Mouse (Mus musculus) heart, postnatal 4 days (tissue): ENCODE data around the gene 4921507P07Rik. TPM values are rescaled to one million over a fixed set of nuclear protein-coding genes. Genes with fewer than 3 reads are reported as not detected.
"Not testable (repeated sequence)": the region's sequence is repeated elsewhere in the genome, so short reads cannot be mapped to it uniquely, and the experiment has no call there.

ENCODE experiments used
- DNase-seq: peaks from one replicate; pipeline ENCODE4 v3.0.0; 2021
- microRNA-seq, 2 experiments: library from miRNA; unstranded; fragments of <30 nt; microRNA quantifications; one replicate each; pipeline ENCODE4 v1.2.0; 2021 to 2022
- total RNA-seq, 2 experiments: library from RNA; stranded (reverse); gene quantifications; 2 replicates each; pipeline ENCODE4 v1.2.3; 2021

4921507P07Rik gene
- total RNA-seq, 2 experiments from 2014 or later, result 0.36 to 0.55 TPM

- DNase-seq, result no peak
Observed at GRCm38 (mm10) chr6:50557566-50557965, 38.9 kb downstream of the 4921507P07Rik start.

- DNase-seq, result not testable (repeated sequence)
Observed at GRCm38 (mm10) chr6:50554223-50554622, 42.2 kb downstream of the 4921507P07Rik start.

- no peak for DNase-seq
Observed at GRCm38 (mm10) chr6:50552881-50553518, 43.4 kb downstream of the 4921507P07Rik start.

GRCm38 (mm10) chr6:50549791-50550190, 46.6 kb downstream of the 4921507P07Rik start:
- DNase-seq, result no peak

GRCm38 (mm10) chr6:50549051-50549450, 47.4 kb downstream of the 4921507P07Rik start:
- DNase-seq, result no peak

GRCm38 (mm10) chr6:50545412-50546043, 50.9 kb downstream of the 4921507P07Rik start:
- DNase-seq, result peak; percentile 37

- no peak for DNase-seq
Observed at GRCm38 (mm10) chr6:50542535-50542934, 53.9 kb downstream of the 4921507P07Rik start.

- no peak for DNase-seq
Observed at GRCm38 (mm10) chr6:50539641-50540040, 56.8 kb downstream of the 4921507P07Rik start.

GRCm38 (mm10) chr6:50536461-50536892, 60.0 kb downstream of the 4921507P07Rik start:
- peak; percentile 88 for DNase-seq

GRCm38 (mm10) chr6:50535346-50535745, 61.1 kb downstream of the 4921507P07Rik start:
- DNase-seq, result no peak

GRCm38 (mm10) chr6:50531920-50532319, 64.5 kb downstream of the 4921507P07Rik start:
- DNase-seq, result no peak

- DNase-seq, result no peak
Observed at GRCm38 (mm10) chr6:50531003-50531402, 65.4 kb downstream of the 4921507P07Rik start.

- DNase-seq, result no peak
Observed at GRCm38 (mm10) chr6:50529194-50529593, 67.2 kb downstream of the 4921507P07Rik start.

- no peak for DNase-seq
Observed at GRCm38 (mm10) chr6:50527416-50527815, 69.0 kb downstream of the 4921507P07Rik start.

- peak; percentile 84 for DNase-seq
Observed at GRCm38 (mm10) chr6:50526597-50527024, 69.8 kb downstream of the 4921507P07Rik start.

- no peak for DNase-seq
Observed at GRCm38 (mm10) chr6:50525846-50526245, 70.6 kb downstream of the 4921507P07Rik start.

GRCm38 (mm10) chr6:50524261-50524896, 72.1 kb downstream of the 4921507P07Rik start:
- DNase-seq, result no peak

Small RNA genes lying within 50 kb of the gene (microRNA-seq; reads per million reads assigned to microRNA genes)
- 0 reads per million in 2 experiments for gene Mir6371

Other genes with a start within 250 kb of the 4921507P07Rik start
- 10 to 100 TPM; 39.2 to 44.0 TPM for gene Osbpl3, start 140.4 kb downstream of the 4921507P07Rik start, total RNA-seq
- gene Cycs, start 30.1 kb downstream of the 4921507P07Rik start, total RNA-seq, result 100 to 1,000 TPM; 143 to 150 TPM
- gene Npvf, start 57.8 kb upstream of the 4921507P07Rik start, total RNA-seq, result under 1 TPM in 1 of 2 experiments, not detected in 1; 0.45 TPM